Mouse (Mus musculus) bone marrow macrophage, adult 2 months (primary cell): ENCODE results near the gene Lbhd1.

Experiments
- CTCF ChIP-seq: IDR thresholded peaks from 2 replicates; pipeline ENCODE4 v1.5.1; 2012; ENCODE audit warnings: low read depth, mild to moderate bottlenecking, low read length, moderate library complexity
- POLR2A ChIP-seq: IDR thresholded peaks from 2 replicates; pipeline ENCODE4 v1.6.1; 2012; ENCODE audit warnings: mild to moderate bottlenecking, low read depth, low read length, borderline replicate concordance

GRCm38 (mm10) chr19:8887585-8888463 lies 4.3 kb downstream of the Lbhd1 start:
- TF ChIP-seq POLR2A (no peak), CTCF (no peak)
